ENCODE assay signal across 21 mouse cellular contexts in the genomic region with DNA sequence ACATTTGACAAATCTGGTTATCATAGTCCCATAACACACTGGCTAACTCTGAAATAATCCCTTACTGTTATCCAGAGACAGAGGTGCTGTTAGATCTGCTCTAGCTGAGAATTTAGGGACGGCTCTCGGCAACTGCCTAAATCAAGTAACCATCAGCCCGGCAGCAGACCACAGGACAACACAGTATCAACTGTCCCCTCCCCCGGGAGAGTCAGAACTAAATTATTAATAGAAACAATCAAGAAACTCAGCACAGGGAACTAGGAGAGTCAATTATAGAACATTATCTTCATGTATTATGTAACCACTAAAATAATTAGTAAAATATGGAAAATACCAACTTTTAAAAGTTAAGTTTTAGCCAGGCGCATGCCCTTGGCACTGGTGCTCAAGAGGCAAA. TPM values are rescaled to one million over a fixed set of nuclear protein-coding genes. Genes with fewer than 3 reads are reported as not detected.
DNase-seq lines count a peak whose midpoint lies in the region; ATAC-seq lines count a peak whose summit lies in the region.
"Had no signal": no experiment of that assay in that cellular context is flagged by ENCODE, and none has a peak within 500 bp of the region (broad histone marks: within the 10 kb centered on the region; RNA-seq: fewer than 3 reads in every experiment).

No protein-coding gene starts in this region.

- H3K4me3 ChIP-seq in heart, embryonic 15.5 days = peak overlapping the region; percentile 13; the same call in 1 of the 2 replicates
- no peak overlapping the region for H3K4me3 ChIP-seq in macrophage (ENCODE audit: inconsistent target)
- H3K4me3 ChIP-seq in hindbrain, embryonic 16.5 days (ENCODE audit: low read length) = no peak overlapping the region
- H3K4me3 ChIP-seq: hindbrain, embryonic 12.5 days; limb, embryonic 12.5 days had no signal

- ATAC-seq in heart, embryonic 15.5 days (replicated peaks; ENCODE audit: insufficient number of reproducible peaks, insufficient read depth, low FRiP score, low read depth) = peak; percentile 77; the same call in 1 of the 2 replicates
- ATAC-seq in hindbrain, embryonic 16.5 days = no peak
- ATAC-seq: forebrain, embryonic 14.5 days; inflammation-experienced regulatory T-cells, adult 6 months had no signal

- WGBS in heart, embryonic 15.5 days = 33% methylated on average over 5 of the region's 5 CpGs
- 59% methylated on average over 5 of the region's 5 CpGs for WGBS in macrophage (ENCODE audit: missing documents)
- WGBS in hindbrain, embryonic 16.5 days = 86% methylated on average over 5 of the region's 5 CpGs

- no peak overlapping the region for H3K9ac ChIP-seq in heart, embryonic 15.5 days
- no peak overlapping the region for H3K9ac ChIP-seq in hindbrain, embryonic 16.5 days (ENCODE audit: low read depth, low read length)
- H3K9ac ChIP-seq: hindbrain, embryonic 12.5 days; limb, embryonic 12.5 days; lung, embryonic 14.5 days had no signal

- H3K27me3 ChIP-seq in heart, embryonic 15.5 days = no peaks in the 10 kb centered on the region
- H3K27me3 ChIP-seq in hindbrain, embryonic 16.5 days (replicated peaks; ENCODE audit: control insufficient read depth, insufficient read depth, low read length) = no peaks in the 10 kb centered on the region
- H3K27me3 ChIP-seq: hindbrain, embryonic 12.5 days; limb, embryonic 12.5 days had no signal

- peaks cover 56% of the 10 kb centered on the region for H3K4me1 ChIP-seq in heart, embryonic 15.5 days (replicated peaks)
- no peaks in the 10 kb centered on the region; the same call in 1 of the 2 replicates for H3K4me1 ChIP-seq in hindbrain, embryonic 16.5 days (ENCODE audit: control insufficient read depth, insufficient read depth, low read depth, low read length)
- H3K4me1 ChIP-seq: limb, embryonic 12.5 days had no signal

- intact Hi-C loops in heart, postnatal 25 days (cut with DNase I) = no loop called here

- peaks cover 94% of the 10 kb centered on the region for H3K79me2 ChIP-seq in macrophage (ENCODE audit: inconsistent target)

- peak; percentile 64 to 65 for DNase-seq in heart, adult 18-20 months
- no peak for DNase-seq in heart, postnatal 25 days (ENCODE audit: low spot score)
- peak; percentile 9 for DNase-seq in retina, embryonic 14.5 days (ENCODE audit: low spot score)
- no peak for DNase-seq in retina, postnatal 1 day
- no peak for DNase-seq in embryo, embryonic 9.5 days (ENCODE audit: extremely low spot score)
- DNase-seq: adrenal gland, postnatal 25 days; cerebellum, adult 8-10 months; gastrocnemius, postnatal 25 days; kidney, adult 8-10 months; kidney, postnatal 36 days; layer of hippocampus, adult 9-11 months; lung, embryonic 14.5 days; right cerebral cortex, adult 18-20 months; thymus, postnatal 25 days had no signal

- H3K4me2 ChIP-seq in heart, embryonic 15.5 days = peak overlapping the region; percentile 30; the same call in 1 of the 2 replicates
- no peak overlapping the region for H3K4me2 ChIP-seq in hindbrain, embryonic 16.5 days (ENCODE audit: low read length)
- H3K4me2 ChIP-seq: hindbrain, embryonic 12.5 days; limb, embryonic 12.5 days; lung, embryonic 14.5 days had no signal

- H3K9me3 ChIP-seq in heart, embryonic 15.5 days (replicated peaks) = no peaks in the 10 kb centered on the region
- H3K9me3 ChIP-seq in hindbrain, embryonic 16.5 days (ENCODE audit: control insufficient read depth, low read length) = no peaks in the 10 kb centered on the region
- H3K9me3 ChIP-seq: hindbrain, embryonic 12.5 days; limb, embryonic 12.5 days had no signal

- H3K36me3 ChIP-seq in heart, embryonic 15.5 days = peaks cover 3% of the 10 kb centered on the region; the same call in 1 of the 2 replicates
- peaks cover 24% of the 10 kb centered on the region for H3K36me3 ChIP-seq in macrophage (ENCODE audit: inconsistent target)
- no peaks in the 10 kb centered on the region for H3K36me3 ChIP-seq in hindbrain, embryonic 16.5 days (ENCODE audit: control insufficient read depth, insufficient read depth, low read length)

- peak overlapping the region; percentile 84 for H3K27ac ChIP-seq in heart, embryonic 15.5 days
- H3K27ac ChIP-seq in macrophage = peak overlapping the region; percentile 99
- no peak overlapping the region for H3K27ac ChIP-seq in hindbrain, embryonic 16.5 days (ENCODE audit: low read depth, low read length)
- H3K27ac ChIP-seq: hindbrain, embryonic 12.5 days; limb, embryonic 12.5 days had no signal

RNA-seq across cellular contexts. Expression of gene Grb2, which starts 17.4 kb away (rescaled TPM):
- total RNA-seq in heart, adult 18-20 months (2021) = 100 to 1,000 TPM in 1 of 2 experiments, 10 to 100 TPM in 1; 98.4 to 111 TPM
- total RNA-seq in heart, postnatal 25 days (2021) = 100 to 1,000 TPM; 107 to 108 TPM
- polyA plus RNA-seq in heart, embryonic 15.5 days (2015; fragmentation: Nextera tagmentation; extraction: Ambion mirVana) = 103 and 104 TPM in 2 replicates
- total RNA-seq in macrophage (2018; cell fraction: chromatin; rRNA removed) = 100 to 1,000 TPM in 21 of 26 experiments, 10 to 100 TPM in 5; 37.2 to 266 (median 136) TPM
- total RNA-seq in macrophage (2018; cell fraction: cytosol; rRNA removed) = 100 to 1,000 TPM; 294 to 727 (median 469) TPM
- total RNA-seq in macrophage (2018; cell fraction: nucleus; rRNA removed) = 100 to 1,000 TPM in 25 of 26 experiments, 10 to 100 TPM in 1; 87.0 to 291 (median 183) TPM
- 265 to 522 TPM (median 418 TPM) in 3 replicates for polyA plus RNA-seq in macrophage (2018)
- polyA plus RNA-seq in hindbrain, embryonic 16.5 days (2015; fragmentation: Nextera tagmentation; extraction: Ambion mirVana) = 183 and 193 TPM in 2 replicates

Comparison
In these comparisons a context has a peak if more than half of its experiments do, and no peak if none do; other contexts are left out.
1. DNase-seq: peak in heart, adult 18-20 months (2 of 2) and retina, embryonic 14.5 days (single experiment); none in heart, postnatal 25 days (single experiment), retina, postnatal 1 day (single experiment) and embryo, embryonic 9.5 days (single experiment).